Mouse (Mus musculus) thymus, postnatal 25 days (tissue): ENCODE data around the gene Gm20890.
"Not testable (repeated sequence)": the region's sequence is repeated elsewhere in the genome, so short reads cannot be mapped to it uniquely, and the experiment has no call there.

Experiments
- DNase-seq: peaks from one replicate; pipeline ENCODE4 v3.0.0; 2022

Gene Gm20890

DNA sequence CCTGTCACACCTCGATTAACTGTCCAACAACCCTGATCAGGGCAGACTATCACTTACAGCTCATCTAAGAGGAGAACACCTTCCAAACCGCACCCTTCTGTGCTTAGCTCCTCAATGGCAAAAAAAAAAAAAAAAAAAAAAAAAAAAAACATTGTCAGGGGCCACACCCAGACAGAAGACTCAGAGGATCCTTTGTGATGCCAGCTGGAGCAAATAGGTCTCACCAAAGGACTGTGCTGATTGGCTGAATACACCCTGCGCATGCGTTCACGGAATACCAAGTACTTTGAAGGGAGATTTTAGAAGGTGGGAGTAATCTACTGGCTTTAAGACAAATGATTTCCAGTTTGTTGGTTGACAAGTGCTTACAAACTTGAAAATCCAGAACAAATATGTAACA, at the start of gene Gm20890:
Gm20890 (minus strand) TSS at position 101 of the 400 bp plus-strand sequence.
- not testable (repeated sequence) for DNase-seq
